ENCODE assay signal across 28 mouse cellular contexts in the genomic region with DNA sequence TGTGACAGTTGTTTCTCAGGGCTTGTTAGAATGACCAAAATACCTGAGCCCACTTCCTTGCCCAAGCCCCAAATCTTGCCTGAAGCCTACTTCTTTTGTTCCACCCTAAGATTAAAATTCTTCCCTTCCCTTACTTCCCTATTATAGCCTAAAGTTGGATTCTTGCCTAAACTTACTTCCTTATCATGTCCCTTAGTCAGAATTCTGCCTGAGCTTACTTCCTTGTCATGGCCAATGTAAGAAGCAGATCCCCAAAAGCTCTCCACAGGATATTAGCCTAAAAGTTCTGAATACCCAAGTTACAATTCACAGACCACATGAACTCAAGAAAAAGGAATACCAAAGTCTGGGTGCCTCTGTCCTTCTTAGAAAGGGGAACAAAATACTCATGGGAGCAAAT. TPM values are rescaled to one million over a fixed set of nuclear protein-coding genes. Genes with fewer than 3 reads are reported as not detected.
"Had no signal": no experiment of that assay in that cellular context is flagged by ENCODE, and none has a peak within 500 bp of the region (broad histone marks: within the 10 kb centered on the region; RNA-seq: fewer than 3 reads in every experiment).

No protein-coding gene starts in this region.

- H3K27me3 ChIP-seq: midbrain, embryonic 13.5 days; midbrain, embryonic 15.5 days; neural tube, embryonic 13.5 days; neural tube, embryonic 15.5 days had no signal

- H3K4me3 ChIP-seq: megakaryocyte, embryonic 14.5 days; midbrain, embryonic 13.5 days; midbrain, embryonic 15.5 days; myocyte; neural tube, embryonic 13.5 days; neural tube, embryonic 15.5 days had no signal

- H3K9ac ChIP-seq: liver, embryonic 14.5 days; lung, embryonic 14.5 days; midbrain, embryonic 13.5 days; midbrain, embryonic 15.5 days; neural tube, embryonic 13.5 days; neural tube, embryonic 15.5 days had no signal

- DNase-seq: lung, adult 18-20 months; lung, embryonic 14.5 days; lung, postnatal 14 days; lung, postnatal 36 days; retina, postnatal 1 day; right cerebral cortex, adult 18-20 months; right cerebral cortex, postnatal 25 days; right cerebral cortex, postnatal 4 days; spleen, adult 18-20 months; thymus, adult 18-20 months; thymus, postnatal 14 days; thymus, postnatal 36 days had no signal

- H3K4me1 ChIP-seq: megakaryocyte, embryonic 14.5 days; midbrain, embryonic 13.5 days; midbrain, embryonic 15.5 days; neural tube, embryonic 13.5 days; neural tube, embryonic 15.5 days had no signal

- H3K27ac ChIP-seq: liver, embryonic 14.5 days; midbrain, embryonic 13.5 days; midbrain, embryonic 15.5 days; neural tube, embryonic 13.5 days; neural tube, embryonic 15.5 days had no signal

- H3K9me3 ChIP-seq: megakaryocyte, embryonic 14.5 days; midbrain, embryonic 13.5 days; midbrain, embryonic 15.5 days; neural tube, embryonic 13.5 days; neural tube, embryonic 15.5 days had no signal

- ATAC-seq: midbrain, embryonic 13.5 days; midbrain, embryonic 15.5 days had no signal

- H3K36me3 ChIP-seq: midbrain, embryonic 13.5 days; midbrain, embryonic 15.5 days; neural tube, embryonic 13.5 days; neural tube, embryonic 15.5 days had no signal

- H3K4me2 ChIP-seq: lung, embryonic 14.5 days; midbrain, embryonic 11.5 days; midbrain, embryonic 13.5 days; midbrain, embryonic 15.5 days; neural tube, embryonic 13.5 days; neural tube, embryonic 15.5 days had no signal

RNA-seq across cellular contexts. Expression of gene A630010A05Rik, which starts 26.4 kb away (rescaled TPM):
- polyA plus RNA-seq: liver, embryonic 14.5 days; liver, embryonic 16.5 days; lung, embryonic 14.5 days; lung, embryonic 16.5 days; midbrain, embryonic 11.5 days; midbrain, embryonic 13.5 days; midbrain, embryonic 15.5 days; midbrain, postnatal 0 days; myocyte; neural tube, embryonic 11.5 days; neural tube, embryonic 13.5 days; neural tube, embryonic 15.5 days; small intestine, adult 2 months; stomach, embryonic 14.5 days; stomach, embryonic 16.5 days; thymus, postnatal 0 days had no signal
